Mouse (Mus musculus): ENCODE data around the gene Wiz.

The Wiz gene

DNA sequence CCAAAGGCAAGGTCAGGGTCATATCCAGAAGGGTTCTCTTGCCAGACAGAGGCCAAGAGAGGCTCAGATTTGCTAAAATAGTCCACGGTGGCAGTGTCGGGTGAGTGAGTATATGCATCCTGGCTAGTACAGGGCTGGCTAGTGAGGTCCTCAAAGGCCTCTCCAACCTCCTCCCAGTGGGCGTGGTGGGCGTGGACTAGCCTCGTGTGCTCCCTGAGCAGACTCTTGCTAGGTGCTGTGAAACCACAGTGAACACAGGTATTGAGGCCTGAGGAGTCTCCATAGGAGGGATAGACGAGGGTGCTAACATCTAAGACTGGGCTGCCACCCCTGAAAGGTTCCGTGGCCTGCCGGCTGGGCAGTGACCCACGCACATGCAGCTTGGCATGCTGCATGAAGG lies 12.1 kb downstream of the Wiz start:
- DNase-seq, result peak; percentile 70

DNA sequence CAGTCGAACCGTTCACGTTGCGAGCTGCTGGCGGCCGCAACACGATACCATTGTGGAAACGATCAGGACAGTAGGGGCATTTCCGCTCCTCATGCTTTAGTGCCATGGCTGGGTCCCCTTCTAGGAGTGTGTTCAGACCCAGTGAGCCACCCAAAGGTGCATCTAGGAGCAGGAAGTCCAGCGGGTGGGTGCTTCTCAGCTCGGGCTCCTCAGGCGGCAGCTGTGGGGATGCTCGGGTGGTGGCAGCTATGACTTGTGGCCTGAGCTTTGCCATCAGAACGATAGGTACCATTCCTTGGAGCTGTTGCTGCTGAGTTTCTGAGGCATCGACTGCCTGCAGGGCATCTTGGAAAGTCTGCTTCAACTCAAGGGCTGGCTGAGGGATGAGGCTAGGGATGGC lies 12.8 kb downstream of the Wiz start:
- DNase-seq, result no peak

DNA sequence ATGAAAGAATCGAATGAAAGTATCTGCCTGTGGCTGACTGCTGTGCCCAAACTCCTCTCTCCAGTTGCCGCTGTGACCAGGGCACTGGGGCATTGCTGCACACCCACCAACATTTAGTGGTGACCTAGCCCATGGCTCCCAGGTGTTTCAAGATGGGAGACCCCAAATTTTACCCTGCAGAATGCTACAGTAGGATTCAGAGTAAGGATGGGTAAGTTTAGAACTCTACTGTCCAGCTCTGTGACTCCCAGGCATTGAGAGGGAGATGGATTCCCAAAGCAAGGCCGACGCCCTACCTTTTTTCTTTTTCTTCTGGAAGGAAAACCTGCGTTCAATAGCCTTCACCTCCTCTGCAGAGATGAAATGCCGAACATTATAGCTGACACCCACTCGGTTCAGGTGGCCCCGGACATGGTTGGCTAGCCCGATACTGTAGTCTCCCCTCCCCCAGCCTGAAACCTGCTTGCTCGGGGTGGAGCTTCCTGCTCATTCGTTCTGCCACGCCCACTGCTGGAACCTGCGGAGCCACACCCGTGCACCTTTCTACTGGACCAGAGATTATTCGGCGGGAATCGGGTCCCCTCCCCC lies 20.2 kb downstream of the Wiz start:
- DNase-seq, result peak; percentile 73

DNA sequence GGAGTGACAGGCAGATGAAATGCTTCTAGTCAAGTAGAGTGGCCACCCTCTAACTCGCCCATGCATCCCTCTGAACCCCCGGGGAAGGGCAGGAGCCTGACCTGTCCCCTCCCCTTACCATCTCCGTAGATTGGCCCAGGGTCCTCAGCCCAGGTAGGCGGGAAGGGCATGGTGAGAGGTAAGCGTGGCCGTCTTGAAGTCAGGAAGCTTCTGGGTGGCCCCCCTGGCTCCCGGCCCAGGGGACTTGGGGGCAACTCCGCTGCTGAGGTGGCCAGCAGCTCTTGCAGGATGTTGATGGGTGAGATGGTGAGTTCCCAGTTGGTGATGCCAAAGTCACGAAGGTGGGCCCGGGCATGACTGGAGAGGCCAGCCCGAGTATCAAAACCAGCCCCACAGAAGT lies 21.5 kb downstream of the Wiz start:
- no peak for DNase-seq

DNA sequence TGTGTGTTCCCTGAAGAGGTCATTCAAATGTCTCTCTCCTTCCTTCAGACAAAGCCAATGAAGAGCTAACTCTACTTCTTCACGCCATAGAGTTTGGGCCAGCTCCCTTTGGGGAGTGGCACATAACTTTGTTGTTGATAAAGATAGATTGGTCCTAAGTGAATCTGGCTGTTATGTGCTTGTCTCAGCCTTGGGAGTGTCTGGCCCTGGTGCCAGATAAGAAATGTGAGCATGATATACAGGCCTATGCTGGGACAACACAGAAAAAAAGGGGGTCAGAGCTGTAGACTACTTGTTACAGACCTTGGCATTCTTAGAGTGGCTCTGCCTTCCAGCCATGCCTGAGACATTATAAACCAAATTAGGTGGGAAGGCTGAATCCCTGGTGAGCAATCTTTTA lies 23.9 kb downstream of the Wiz start:
- DNase-seq, result peak; percentile 52

DNA sequence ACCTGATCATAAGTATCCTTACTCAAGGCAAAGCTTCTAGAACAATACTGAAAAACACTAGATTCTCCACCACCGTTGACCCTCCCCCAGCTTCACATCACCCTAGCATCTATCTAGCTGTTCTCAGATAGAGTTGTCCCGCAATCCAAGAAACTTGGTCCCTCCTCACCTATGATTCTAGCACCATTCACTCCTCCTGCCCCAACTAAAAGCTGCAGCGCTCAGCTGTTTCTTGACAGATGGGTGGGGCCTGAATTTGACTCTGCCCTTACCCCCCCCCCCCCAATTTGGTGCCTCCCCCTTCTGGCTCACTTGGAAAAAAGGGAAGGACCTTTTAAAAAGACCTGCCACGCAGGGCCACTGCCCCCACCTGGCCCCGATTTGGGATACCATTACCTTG lies 24.4 kb downstream of the Wiz start:
- DNase-seq, result peak; percentile 21

DNA sequence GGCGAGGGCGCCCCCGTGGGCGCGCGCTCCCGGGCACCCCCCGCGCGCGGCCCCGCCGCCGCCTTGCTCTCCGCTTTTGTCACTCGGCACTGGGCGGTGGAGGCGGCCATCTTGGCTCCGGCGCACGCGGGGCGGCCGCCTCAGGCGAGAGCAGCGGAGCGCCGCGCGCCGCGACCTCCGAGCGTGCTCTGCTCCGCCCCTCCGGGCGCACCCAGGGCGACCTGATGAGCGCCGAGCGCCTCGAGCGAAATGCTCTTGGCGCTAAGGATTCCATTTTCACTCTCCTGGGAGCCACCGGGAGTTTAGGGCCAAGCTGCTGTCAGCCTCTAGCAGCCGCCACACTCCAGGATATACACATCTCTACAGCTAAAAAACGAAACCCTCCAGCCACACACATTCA lies 24.9 kb downstream of the Wiz start:
- DNase-seq, result peak; percentile 92

DNA sequence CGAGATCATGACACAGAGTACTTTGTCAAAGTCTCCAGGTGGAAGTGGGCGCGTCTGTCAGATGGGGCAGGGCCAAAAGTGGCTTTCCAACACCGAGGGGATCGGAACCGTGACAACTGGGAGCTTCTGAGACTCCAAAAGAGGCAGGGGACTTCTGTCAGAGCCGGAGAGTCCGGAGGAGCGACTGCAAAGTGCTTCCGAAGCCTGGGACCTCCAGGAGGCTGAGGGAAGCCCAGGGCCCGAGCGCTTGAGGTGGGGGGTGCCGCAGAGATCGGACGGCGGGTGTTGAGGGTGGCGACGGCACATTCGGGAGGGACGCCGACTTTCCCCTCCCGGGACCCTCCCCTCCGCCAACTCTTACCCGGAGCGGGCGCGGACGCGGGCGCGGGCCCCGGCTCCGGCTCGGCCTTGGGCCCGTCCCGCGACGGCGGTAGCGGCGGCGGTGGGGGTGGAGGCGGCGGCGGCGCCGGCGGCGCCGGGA lies 25.4 kb downstream of the Wiz start:
- DNase-seq, result peak; percentile 23

DNA sequence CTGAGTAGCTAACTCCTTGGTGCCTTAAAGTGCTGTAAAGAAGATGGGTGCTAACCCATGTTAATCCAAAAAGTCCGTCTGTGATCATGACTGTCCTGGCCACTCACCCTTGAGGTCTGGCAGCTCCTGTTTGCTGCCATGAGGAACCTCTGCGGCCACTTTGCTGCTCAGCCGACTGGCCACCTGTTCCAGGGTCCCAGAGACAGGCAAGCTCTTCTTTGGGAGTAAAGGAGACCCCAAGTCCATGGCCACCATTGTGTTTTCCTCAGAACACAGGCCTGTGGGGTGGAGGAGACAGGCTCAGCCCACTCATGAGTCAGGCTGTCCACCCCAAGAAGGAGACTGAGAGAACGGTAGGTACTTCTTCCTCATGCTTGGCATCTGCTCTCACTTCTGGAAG lies 26.6 kb downstream of the Wiz start:
- no peak for DNase-seq

DNA sequence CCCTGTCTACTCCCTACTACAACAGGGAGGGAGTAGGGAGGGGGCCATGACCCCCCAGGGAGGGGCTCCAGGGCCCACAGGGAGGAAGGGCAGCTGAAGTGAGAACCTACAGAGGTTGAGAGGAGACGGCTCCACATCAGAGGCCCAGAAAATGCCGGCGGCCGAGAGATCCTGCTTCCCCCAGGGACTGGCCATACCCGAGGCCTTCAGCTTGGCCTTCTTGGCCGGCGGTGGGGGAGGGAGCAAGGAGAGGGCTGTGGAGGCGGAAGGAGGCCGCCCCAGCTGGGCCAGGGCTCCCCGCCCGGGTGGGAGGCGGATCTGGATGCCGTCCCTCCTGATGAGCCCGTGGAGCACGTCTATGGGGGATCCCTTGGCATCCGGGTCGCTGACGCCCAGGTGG lies 29.3 kb downstream of the Wiz start:
- DNase-seq, result no peak

DNA sequence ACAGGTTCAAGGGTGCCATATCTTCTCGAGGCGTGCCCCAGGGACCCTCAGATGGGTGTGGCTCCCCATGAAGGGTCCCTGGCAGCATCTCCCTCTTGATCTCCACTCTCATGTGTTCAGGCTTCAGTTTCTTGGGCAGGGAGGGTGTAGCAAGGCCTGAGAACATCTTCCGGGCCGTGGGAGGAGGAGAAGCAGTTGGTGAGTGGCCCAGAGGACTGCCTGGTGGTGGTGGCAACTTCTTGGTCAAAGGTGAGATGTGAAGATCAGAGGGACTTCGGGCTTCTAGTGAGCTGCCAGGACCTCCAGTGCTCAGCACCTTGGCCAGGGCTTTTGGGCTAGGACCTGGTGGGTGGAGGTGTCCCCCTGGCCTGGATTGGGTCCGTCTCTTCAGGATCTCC lies 30.3 kb downstream of the Wiz start:
- no peak for DNase-seq

DNA sequence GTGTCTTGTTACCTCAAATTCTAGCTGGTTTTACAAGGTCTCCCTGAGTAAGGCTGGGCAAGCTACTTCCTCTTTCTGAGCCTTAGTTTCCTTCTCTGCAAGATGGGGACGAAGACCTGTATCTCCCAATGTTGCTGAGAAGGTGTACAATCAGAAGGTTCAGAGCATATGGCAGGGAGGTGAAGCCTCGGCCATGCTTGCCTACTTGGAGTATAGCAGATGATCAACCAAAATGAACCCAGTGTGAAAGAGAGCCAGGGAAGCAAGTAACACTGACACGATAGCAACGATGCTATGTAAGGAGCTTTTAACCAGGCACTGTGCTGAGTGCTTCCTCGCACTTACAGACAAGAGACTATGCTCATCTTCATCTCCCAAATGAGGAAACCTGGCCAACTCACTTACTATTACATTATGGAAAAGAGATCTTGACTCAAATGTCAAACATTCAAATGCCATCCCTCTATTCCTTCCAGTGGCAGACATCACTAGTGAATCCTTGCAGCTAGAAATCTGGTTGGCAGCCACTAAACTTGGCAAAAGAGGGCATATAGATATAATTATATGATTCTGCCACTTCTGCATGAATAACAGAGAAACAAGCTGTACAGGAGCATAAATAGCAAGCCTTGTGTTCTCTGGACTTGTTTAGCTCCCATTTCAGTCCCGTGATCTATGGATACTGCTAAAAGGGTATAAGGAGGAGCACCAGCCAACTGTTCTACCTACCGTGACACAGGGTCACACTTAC lies 30.9 kb downstream of the Wiz start:
- DNase-seq, result no peak

DNA sequence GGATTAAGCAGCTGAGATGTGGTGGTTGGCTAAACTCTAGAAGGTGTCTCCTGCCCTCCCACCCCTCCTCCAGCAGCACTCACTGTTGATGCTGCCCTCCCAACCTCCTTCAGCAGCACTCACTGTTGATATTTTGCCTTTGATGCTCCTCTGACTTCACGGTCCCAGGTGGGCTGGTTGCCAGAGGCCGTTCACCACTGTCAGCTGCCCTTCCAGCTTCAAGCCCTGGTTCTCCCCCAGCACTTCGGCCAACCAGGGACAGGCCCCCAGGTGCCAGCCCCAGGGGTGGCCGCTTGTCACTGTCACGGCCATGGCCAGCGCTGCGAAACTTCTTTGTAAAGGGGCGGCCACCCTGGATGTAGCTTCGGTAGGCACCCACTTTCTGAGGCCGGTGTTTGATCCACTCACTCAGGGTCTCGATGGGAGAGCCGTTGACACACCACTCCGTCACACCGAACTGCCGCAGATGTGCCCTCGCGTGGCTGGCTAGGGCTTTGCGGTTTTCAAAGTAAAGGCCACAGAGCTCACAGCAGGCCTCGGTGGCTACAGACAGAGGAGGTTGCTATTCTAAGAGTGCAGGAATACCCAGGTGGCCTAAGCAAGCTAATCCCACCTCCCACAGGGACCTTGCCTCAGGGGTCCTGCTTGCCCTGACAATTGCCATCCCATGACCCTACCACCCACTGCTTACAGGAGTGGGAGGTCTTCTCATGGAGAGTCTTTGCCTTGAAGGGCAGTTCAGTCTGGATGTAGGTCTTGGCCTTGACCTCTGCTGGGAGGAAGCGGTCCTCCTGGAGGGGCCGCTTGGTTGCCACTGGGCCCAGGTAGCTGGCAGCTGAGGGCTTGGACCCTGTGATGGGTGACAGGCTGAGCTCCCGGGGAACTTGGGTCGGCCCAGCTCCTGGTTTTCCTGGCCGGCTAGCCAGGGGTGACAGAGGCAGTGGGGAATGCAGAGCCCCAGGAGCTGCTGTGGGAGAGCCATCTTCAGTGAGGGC lies 32.2 kb downstream of the Wiz start:
- DNase-seq, result no peak

DNA sequence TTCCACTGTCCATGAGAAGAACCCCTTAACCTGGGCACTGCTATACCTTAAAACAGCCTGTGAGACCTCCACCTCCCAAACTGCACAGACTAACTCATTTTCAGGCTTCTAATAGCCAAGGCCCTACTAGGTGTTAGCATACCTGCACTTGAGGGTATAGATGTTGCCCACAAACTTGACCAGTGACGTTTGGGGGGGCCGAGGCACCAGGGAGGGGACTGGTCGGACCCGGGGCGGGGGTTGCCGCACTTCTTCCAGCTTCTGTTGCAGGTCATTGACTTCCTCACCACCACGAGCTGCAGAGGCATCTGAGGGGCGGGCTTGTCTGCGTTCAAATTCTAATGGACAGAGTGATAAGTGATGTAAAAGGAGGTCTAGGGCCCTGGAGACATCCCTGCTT lies 33.0 kb downstream of the Wiz start:
- DNase-seq, result no peak

DNA sequence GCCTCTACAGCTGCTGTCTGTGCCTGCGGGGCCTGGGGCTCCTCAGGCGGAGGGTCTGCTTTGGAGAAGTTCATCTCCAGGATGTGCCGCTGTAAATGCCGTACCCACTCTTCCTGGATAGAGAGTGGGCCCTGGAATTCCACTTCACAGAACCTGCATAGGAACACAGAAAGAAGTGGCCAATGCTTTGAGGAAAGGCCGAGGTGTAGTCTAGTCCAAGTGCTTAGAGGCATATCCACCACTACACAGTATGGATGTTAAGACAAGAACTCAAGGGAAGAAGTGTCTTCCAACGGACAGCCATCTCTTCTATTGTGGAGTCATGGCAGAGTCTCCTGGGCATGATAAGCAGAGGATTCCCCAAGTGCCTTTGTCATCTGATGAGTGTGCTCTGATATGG lies 34.2 kb downstream of the Wiz start:
- no peak for DNase-seq

DNA sequence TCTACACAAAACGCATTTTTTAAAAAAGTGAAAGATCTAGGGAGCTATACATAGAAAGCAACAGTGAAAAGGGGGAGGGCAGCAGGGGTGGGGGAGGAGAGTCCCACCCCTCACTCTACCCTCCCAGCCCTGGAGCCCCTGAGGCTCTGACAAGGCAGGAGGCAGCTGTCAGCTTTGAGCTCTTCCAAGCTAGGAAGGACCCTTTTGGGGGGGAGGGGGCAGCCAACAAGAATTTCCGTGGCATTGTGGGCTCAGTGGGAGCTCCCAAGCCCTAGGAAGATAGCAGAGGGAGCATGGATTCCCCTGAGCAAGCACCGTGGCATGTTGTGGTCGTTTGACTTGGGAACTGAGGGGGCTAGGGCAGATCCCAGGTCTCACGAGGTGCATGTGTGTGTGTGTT lies 35.0 kb downstream of the Wiz start:
- DNase-seq, result no peak

DNA sequence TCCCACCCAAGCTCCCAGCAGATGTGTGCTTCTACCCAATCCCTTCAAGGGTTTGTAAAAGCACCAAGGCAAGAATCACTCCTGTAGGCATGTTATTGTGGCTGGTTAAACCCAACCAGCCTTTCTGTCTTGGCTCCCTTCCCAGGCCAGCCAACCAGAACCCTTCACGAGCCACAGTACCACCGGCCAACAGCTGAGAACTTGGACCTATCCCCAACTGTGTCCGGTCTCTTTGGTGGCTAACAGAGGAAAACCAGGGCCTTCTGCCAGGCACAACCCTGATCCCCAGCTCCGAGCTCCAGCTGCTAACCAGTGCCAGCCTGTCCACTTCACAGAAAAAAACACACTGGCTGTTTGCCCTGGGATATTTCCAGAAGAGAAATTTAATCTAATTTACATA lies 35.5 kb downstream of the Wiz start:
- DNase-seq, result no peak

DNA sequence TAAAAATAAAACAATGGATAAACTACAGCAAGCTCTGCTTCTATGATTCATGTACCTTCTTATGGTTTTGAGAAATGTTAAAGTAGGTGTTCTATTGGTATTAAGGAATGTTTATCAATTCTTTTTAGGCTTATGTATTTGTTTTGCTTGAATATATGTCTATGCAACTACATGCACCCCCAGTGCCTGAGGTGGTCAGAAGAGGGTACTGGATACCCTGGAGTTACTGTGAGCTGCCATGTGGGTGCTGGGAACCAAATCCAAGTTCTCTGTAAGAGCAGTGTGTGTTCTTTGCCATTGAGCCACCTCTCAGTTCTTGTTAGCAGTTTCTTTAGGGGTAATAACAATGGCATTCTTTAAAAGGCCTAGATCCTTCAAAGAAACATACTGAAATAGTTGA lies 37.5 kb downstream of the Wiz start:
- no peak for DNase-seq

DNA sequence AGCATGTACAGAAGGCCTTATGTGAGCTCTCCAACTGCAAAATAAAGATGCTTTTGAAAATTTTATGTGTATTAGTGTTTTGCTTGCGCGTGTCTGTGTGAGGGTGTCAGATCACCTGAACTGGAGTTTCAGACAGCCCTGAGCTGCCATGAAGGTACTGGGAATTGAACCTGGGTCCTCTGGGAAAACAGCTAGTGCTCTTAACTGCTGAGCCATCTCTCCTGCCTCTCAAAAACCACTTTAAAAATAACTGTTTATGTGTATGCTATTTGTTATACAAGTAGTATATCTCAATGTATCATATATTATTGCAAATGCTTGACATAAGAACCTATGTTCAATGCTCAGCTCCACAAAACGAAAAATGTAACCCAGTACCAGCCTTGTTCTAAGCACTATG lies 38.0 kb downstream of the Wiz start:
- no peak for DNase-seq

DNA sequence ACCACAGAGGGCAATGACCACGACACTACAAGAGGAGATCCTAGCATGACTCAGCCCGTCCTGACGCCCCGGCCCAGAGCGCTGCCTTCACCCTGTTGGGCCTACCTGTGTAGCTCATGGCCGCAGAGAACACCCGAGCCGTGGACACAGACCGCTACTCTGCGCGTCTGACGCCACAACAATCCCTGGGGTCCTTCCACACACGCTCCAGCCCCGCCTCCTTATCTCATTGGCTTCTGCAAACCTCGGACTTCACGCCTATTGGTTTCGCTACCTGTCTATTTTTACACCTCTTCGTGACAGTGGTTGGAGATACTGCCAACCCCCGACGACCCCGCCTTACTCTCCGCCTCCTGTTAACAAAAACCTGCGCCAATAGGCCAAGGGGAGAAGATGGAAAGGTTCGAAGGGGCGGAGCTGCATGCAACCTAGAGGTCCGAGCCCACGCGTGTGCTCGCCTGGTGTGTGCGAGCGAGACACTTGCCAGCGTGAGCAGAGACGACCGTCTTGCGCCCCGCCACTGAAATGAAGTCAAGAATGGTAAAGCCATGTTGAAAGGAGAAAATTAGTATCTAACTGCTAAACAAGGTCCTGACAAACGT lies 38.8 kb downstream of the Wiz start, which contains the start of gene Akap8l:
Akap8l (minus strand) TSS at position 226 of the 602 bp plus-strand sequence.
- DNase-seq, result peak; percentile 95

DNA sequence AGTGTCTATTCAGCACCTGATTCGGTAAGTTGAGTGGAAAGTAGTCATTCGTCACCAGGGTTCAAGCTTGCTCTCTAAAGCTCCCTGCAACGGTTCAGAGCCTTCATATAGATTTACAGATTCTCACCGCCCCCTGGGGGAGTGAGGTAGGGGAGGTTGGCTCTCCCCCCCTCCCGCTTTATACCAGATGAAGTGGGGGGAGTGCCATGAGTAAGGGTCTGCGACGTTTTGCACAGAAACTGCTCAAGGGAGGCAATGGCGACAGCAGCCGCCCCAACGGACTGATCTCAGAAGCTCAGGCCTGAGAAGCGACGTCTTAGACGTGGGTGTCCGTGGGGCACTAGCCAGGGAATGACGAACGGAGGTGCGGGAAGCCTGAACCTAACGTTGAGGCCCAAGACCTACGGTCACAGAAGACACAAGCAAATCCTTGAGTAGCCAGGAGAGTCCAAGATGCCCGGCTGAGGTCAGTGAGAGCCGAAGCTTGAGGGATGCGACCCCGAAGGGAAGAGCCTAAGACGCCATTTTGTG lies 39.3 kb downstream of the Wiz start:
- DNase-seq, result no peak

DNA sequence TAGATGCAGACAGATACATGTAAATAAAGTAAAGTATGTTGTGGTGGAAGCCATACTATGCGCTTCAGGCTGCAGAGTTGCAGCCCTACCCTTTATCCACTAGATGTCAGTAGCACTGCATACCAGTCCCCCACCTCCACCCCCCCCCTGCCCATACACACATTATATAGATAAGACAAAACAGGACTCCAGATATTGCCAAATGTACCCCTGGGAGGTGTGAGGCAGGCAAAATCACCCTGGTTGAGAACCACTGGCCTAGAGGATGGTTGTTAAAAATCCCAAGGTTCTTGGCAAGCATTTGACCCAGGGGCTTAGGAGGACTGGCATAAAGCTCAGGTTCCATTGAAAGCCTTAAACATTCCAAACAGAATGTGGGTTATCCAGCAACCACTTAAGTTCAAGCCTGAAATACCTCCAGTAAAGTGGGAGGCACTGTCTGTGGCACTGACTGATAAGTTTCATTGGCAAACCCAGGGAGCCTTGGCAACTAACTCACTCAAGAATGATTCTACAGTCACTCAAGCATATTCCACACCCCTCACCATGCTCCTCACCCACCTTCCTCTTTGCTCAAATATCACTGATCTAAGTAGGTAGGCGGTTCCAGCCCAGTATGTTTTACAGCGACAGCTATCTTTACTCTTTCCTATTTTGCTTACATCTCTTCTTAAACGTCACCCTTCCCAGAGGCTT lies 40.1 kb downstream of the Wiz start:
- DNase-seq, result peak; percentile 75
